Mouse (Mus musculus) ES-Bruce4 (cell line): Measurements from ENCODE around the gene Tulp2.
"Not testable (repeated sequence)": the region's sequence is repeated elsewhere in the genome, so short reads cannot be mapped to it uniquely, and the experiment has no call there.

Experiments
- CTCF ChIP-seq: IDR thresholded peaks from one replicate; pipeline ENCODE4 v1.8.1; 2011; ENCODE audit warnings: low read depth, low read length
- EP300 ChIP-seq: IDR thresholded peaks from 2 replicates; pipeline ENCODE4 v1.6.1; 2011; ENCODE audit warnings: low read depth, low read length; ENCODE audit not compliant: insufficient read depth
- POLR2A ChIP-seq: IDR thresholded peaks from one replicate; pipeline ENCODE4 v1.8.1; 2011; ENCODE audit warnings: low read length; ENCODE audit not compliant: insufficient read depth

DNA sequence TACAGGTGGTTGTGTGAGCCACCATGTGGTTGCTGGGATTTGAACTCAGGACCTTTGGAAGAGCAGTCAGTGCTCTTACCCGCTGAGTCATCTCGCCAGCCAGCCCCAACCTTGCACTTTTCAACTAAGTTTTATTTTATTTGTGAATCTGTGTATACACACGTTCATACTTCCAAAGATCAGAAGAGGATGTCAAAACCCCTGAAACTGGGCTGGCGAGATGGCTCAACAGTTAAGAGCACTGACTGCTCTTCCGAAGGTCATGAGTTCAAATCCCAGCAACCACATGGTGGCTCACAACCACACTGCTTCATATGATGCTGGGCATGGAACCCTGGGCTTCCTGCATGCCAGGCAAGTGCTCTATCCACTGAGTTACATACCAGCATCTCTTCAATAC, 3.3 kb downstream of the Tulp2 start:
- not testable (repeated sequence) for TF ChIP-seq CTCF, POLR2A, EP300
